Mouse (Mus musculus): ENCODE results near the gene Zbtb48. TPM values are rescaled to one million over a fixed set of nuclear protein-coding genes. Genes with fewer than 3 reads are reported as not detected.
A peak's percentile ranks its signal among the peaks of the same experiment; 100 is the strongest.

Zbtb48 gene
- total and polyA plus RNA-seq, 3 experiments = 7.9 to 10.5 (median 10.2) TPM

- DNase-seq = no peak
Measured at GRCm38 (mm10) chr4:152001335-152001734, 26.1 kb downstream of the Zbtb48 start.

DNA sequence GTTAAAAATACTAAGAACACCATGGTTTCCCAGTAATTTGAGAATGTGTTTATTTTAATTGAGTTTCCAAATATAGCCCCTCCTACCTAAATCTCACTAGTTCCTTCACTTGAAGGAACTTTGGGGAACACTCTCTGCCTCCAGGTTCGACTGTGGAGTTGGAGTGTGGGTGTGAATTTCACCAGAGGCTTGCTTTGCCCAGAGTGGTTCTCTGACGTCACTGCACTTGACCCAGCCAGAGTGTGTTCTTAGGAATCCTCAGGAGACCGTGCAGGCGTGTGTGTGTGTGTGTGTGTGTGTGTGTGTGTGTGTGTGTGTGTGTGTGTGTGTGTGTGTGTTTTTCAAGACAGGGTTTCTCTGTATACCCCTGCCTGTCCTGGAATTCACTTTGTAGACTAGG lies 26.6 kb downstream of the Zbtb48 start:
- no peak for DNase-seq

- DNase-seq = no peak
Measured at GRCm38 (mm10) chr4:151999481-151999880, 28.0 kb downstream of the Zbtb48 start.

DNA sequence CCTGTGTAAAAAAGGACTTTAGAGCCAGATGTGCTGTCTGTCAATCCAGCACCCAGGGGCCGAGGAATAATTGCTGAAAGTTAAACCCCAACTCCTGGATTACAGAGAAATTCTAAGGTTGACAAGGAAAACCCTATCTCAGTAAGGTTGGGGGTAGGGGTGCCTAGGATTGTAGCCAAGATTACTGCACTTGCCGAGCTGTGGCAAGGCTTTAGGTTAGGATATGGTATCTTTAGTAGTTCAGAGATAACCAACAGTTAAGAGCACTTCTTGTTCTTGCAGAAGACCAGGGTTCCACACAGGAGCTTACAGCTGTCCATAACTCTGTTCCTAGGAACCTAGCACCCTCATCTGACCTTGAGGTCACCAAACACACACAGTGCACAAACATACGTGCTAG lies 29.8 kb downstream of the Zbtb48 start:
- DNase-seq = no peak

DNA sequence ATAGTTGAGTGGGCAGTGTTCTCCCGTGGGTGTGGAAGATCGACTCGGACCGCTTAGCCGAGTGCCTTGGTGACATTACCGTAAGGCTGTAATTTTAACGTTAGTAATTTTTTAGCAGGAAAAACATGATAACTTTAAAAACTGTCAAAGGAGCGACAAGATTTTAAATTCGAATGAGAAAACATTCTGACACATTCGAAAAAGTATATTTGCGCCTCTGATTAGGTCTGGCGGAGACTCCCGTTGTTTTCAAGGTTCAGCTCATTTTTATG lies 30.6 kb downstream of the Zbtb48 start:
- DNase-seq = no peak

GRCm38 (mm10) chr4:151996173-151996950 lies 31.1 kb downstream of the Zbtb48 start, which contains the start of gene Phf13:
TSS of gene Phf13 (minus strand) at chr4:151996258.
- peak; percentile 99 for DNase-seq

DNA sequence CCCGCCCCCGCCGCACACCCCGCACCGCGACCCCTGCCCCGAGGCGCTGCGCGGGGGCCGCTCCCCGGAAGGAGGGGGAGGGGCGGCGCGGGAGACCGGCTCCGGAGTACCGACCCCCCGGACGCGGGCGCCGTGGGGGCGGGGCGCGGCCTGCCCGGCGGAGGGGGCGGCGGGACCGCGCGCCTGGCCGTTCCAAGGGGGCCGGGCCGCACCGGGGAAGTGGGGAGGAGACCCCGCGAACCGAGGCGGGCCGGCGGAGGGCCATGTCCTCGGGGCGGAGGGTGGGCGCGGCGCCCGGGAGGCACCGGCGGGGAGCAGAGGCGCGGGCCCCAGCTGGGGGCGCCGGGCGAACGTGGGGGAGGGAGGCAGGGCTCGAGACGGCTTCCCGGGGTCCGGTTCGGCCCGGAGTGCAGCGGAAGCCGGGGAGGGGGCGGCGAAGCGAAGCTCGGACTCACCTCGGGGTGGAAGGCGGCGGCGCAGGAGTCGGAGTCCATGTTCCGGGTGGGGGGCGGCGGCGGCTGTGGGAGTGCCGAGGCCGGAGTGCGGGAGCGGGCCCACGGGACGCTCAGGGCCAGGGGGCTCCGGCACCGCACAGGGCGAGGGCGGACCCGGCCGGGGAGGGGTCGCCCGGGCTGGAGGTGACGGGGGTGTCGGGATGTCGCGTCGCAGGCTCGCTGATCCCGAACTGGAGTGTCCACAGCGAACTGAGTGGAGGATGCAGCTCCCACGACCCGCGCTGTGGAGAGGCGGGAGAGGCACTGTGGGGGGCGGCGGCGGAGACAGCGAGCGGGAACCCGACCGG lies 31.9 kb downstream of the Zbtb48 start:
- no peak for DNase-seq

GRCm38 (mm10) chr4:151994228-151995171 lies 33.0 kb downstream of the Zbtb48 start:
- peak; percentile 67 for DNase-seq

DNA sequence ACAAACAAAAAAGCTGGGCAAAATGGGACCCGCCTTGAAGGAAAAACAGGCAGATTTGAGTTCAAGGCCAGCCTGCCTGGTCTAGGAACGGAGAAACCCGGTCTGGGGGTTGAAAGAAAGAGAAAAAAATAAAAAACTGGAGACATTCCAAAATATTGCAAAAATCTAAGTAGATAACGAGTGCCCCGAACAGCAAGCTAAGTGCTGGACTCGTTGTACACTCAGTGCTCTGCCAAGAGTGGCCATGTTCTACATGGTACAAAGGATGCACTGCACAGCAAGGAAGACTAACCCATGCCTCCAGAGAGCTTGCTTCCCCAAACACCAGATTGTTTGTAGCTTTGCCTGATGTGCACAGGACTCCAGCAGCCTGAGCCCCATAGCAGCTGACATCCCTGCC lies 34.4 kb downstream of the Zbtb48 start:
- DNase-seq = no peak

DNA sequence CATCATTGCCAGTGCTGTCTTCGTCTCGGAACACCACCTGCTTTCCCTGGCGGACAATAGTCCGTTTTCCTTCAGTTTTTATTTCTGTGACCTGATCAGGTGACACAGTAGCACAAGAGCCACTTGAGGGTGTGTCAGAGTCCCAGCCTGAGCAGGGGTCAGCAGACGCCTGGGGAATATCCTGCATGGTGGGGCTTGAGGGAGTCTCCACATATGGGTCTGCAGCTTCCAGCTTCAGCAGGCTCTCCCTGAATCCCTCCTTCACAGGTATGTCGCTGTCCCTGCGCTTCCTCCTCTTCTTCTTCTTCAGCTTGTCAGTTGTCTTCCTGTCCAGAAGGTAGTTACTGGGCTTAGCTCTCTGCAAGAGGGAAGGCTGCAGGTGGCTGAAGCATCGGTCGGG lies 35.4 kb downstream of the Zbtb48 start:
- DNase-seq = no peak

DNA sequence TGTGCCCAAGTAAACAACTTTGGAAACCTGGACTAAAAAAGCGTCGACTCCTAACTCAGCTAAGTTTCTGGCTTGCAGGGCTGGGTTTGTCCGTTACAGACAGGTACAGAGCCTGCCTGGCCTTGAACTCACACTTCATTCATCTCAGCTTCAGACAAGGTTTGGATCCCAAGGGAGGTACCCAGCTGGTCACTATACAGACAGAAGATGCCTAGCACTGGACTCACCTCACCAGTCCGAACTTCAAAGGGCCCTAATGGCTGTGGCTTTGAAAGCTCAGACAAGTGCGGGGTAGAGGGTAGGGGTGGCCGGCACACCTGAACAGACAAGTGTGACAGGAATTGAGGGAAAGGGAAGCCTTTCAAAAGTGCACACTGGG lies 38.4 kb downstream of the Zbtb48 start:
- no peak for DNase-seq

GRCm38 (mm10) chr4:151988342-151989109 lies 38.9 kb downstream of the Zbtb48 start, which contains the start of gene Thap3:
TSS of gene Thap3 (minus strand) at chr4:151988997.
- peak; percentile 92 for DNase-seq

DNA sequence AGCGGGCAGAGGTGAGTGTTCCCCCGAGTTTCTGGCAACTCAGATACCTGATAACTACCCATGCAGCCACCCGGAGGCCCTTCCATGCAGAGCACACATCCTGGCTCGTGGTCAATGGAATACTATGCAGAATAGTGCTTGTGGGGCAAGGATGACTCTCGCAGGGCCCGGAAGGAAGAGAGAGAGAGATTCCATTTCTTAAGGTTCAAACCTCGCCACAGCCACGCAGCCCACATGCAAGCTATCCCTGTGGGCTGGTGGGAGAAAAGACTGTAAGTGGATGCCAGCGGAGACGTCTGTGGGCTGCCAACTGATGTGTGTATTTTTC lies 39.5 kb downstream of the Zbtb48 start:
- DNase-seq = no peak

DNA sequence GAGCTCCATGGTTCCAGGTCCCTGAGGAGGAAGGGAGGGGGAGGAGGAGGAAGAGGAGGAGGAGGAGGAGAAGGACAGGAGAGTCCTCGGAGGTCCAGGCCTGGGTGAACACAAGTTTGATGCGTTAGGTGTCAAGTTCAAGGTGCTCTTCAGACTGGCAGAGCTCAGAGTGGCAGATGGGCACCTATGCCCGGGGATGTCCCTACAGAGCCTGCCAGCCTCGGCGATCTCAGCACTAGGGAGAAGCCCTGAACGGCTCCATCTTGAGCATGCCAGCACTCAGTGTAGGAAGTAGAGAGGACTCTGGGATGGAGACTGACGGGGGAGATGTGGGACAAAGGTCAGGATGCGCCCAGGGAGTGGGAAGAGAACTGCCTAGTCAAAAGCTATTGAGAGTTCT lies 40.8 kb downstream of the Zbtb48 start:
- no peak for DNase-seq

DNA sequence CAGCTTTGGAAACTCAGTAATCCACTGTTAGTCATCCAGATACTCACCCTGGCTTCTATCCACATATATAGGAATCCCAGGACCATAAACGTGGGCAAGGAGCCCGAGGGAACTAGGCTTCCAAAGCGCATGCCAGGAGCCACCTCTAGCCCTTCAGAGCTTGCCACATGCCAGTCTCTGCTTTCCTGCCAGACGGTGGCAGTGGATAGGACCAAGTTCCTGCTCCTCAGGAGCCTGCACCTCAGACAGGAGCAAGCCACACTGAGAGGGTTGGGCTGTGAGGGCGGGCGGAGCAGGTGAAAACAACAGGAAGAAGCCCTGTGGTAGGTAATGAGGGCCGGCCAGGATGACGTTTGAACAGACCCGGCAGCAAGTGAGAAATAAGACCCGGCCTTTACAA lies 41.6 kb downstream of the Zbtb48 start:
- no peak for DNase-seq

GRCm38 (mm10) chr4:151983560-151983959 lies 43.9 kb downstream of the Zbtb48 start:
- no peak for DNase-seq

GRCm38 (mm10) chr4:151983043-151983442 lies 44.4 kb downstream of the Zbtb48 start:
- no peak for DNase-seq

DNA sequence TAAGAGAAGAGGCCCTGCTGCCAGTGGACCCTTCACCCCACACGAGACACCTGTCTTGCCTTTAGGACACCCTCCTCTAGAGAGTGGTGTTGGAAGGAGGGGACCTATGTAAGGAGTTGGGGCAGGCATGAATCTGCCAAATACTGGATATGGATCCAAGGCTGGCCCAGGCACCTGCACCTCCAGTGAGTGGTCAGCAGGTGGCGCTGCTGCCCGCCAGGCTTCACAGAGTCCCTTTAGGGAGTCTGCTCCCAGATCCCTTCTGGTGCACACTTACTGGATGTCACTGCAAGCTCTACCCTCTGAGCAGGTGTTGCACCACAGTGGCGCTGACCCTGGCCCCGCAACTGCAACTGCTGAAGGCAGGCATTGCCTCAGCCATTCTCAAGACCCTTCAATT lies 46.1 kb downstream of the Zbtb48 start:
- DNase-seq = peak; percentile 86

DNA sequence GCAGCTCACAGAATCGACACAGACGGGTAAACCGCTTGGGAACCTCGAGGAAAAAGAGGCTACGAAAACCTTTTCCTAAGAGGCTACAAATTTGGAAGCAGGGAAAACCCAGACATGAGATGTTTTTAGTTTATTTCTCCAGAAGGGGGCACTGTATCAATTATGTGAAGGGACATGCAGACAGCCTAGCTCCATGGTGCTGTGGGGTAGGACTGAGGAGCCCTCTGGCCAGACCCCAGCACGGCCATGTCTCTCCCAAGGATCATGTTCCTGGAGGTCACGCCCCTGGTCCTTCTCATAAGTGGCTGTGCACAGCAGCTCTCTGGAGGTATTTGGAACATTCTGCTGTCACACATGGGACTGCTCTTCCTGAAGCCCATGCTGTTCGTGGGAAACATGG lies 46.8 kb downstream of the Zbtb48 start:
- DNase-seq = no peak

- DNase-seq = peak; percentile 79
Measured at GRCm38 (mm10) chr4:151977748-151978147, 49.7 kb downstream of the Zbtb48 start.

DNA sequence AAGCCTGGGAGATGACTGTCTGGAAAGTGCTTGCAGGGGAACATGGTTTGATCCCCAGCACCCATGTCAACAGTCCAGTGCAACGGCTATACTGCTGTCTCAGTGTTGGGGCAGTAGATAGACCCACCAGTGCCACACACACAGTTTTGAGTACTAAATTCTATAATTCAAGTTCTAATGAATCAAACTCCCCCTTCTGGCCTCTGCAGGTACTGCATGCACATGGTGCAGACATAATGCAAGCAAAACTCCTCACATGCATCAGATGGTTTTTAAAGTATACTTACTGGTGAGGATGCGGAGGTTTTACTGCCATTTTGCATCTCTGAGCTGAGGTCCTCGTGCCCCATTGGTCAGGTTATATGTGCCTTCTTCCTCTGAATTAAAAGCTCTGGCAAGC lies 52.0 kb downstream of the Zbtb48 start:
- DNase-seq = no peak
